Mouse (Mus musculus): Measurements from ENCODE around the gene Bnipl. TPM values are rescaled to one million over a fixed set of nuclear protein-coding genes. Genes with fewer than 3 reads are reported as not detected.
"Not testable (repeated sequence)": the region's sequence is repeated elsewhere in the genome, so short reads cannot be mapped to it uniquely, and the experiment has no call there.

Bnipl gene
- polyA plus RNA-seq, 1 experiment from 2014 or later = 0.29 TPM

DNA sequence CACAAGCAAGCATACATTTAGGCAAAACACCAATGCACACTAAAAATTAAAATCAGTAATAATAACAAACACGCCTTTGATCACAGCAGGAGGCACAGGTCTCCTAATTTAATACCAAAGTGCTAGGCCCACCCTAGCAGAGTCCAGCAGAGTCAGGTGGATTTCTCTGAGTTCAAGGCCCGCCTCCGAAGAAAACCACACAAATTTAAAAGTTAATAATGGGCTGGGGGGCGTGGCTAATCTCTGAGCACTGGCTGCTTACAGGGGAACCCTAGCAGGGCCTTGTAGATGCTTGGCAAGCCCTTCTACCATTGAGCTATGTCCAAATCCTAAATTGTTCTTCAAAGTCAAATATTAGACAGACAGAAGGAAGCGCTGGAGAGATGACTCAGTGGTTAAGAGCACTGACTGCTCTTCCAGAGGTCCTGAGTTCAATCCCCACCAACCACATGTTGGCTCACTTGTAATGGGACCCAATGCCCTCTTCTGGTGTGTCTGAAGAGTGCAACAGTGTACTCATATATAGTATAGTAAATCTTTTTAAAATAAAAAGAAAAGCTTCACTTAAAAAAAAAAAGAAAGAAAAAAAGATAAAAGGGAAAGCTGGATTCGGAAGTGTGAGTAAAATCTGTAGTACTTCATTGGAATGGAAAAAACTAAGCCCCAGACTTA is 32.4 kb downstream of the Bnipl start:
- peaks cover 31% of the 10 kb centered on the region for H3K4me1 ChIP-seq
- WGBS = 79% methylated on average over 6 of the region's 6 CpGs
- peak overlapping the region; percentile 93; the same call in 1 of the 2 replicates for H3K27ac ChIP-seq (replicated peaks)
- H3K36me3 ChIP-seq = peaks cover 49% of the 10 kb centered on the region
- no peaks in the 10 kb centered on the region for H3K9me3 ChIP-seq (replicated peaks)
- peak overlapping the region; percentile 61 for H3K4me3 ChIP-seq (replicated peaks)
- H3K9ac ChIP-seq (replicated peaks) = no peak overlapping the region
- H3K27me3 ChIP-seq (replicated peaks) = no peaks in the 10 kb centered on the region
- H3K4me2 ChIP-seq = peak overlapping the region; percentile 61
- no peak for ATAC-seq (ENCODE audit: low FRiP score)

GRCm38 (mm10) chr3:95217255-95218134 is 33.5 kb downstream of the Bnipl start, which contains the start of gene Gabpb2:
Gabpb2 (minus strand) TSS chr3:95217916.
- Histone ChIP-seq H3K4me3 (replicated peaks) (peak within 1 kb of the TSS; percentile 61), H3K4me2 (peak within 1 kb of the TSS; percentile 61), H3K27me3 (replicated peaks) (no peaks in the 10 kb centered on the region), H3K36me3 (peaks cover 38% of the 10 kb centered on the region), H3K27ac (replicated peaks) (peak within 1 kb of the TSS; percentile 93), H3K4me1 (peaks cover 22% of the 10 kb centered on the region), H3K9me3 (replicated peaks) (no peaks in the 10 kb centered on the region), H3K9ac (replicated peaks) (peak within 1 kb of the TSS; percentile 71)
- peak; percentile 88 for ATAC-seq (ENCODE audit: low FRiP score)
- WGBS = 1% methylated on average over 55 of the region's 56 CpGs

- H3K36me3 ChIP-seq = peaks cover 36% of the 10 kb centered on the region
- WGBS = 23% methylated on average over 4 of the region's 4 CpGs
These were observed 34.2 kb downstream of the Bnipl start for GRCm38 (mm10) chr3:95216655-95217254.

DNA sequence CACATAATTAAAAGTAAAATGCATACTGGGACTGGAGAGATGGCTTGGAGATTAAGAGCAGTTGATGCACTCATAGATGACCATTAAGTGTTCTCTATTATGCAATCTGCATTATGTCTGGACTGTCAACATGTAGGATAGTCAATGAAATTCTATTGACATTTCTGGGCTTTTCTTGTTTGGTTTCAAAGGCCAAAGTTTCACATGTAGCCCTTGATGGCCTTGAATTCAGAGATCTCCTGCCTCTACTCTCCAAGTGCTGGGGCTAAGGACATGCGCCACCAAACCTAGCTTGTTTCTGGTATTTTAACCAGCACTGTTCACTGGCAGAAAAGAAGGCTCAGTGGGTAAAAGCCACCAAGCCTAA is 37.4 kb downstream of the Bnipl start:
- Histone ChIP-seq H3K4me2 (no peak overlapping the region), H3K36me3 (peaks cover 11% of the 10 kb centered on the region), H3K27me3 (replicated peaks) (no peaks in the 10 kb centered on the region), H3K27ac (replicated peaks) (no peak overlapping the region), H3K4me3 (replicated peaks) (no peak overlapping the region), H3K9ac (replicated peaks) (no peak overlapping the region), H3K4me1 (peaks cover 16% of the 10 kb centered on the region), H3K9me3 (replicated peaks) (no peaks in the 10 kb centered on the region)
- no peak for ATAC-seq (ENCODE audit: low FRiP score)
- WGBS = 100% methylated on average over 1 of the region's 1 CpGs

More at GRCm38 (mm10) chr3:95216655-95217254, 34.2 kb downstream of the Bnipl start:
- Histone ChIP-seq H3K27me3 (replicated peaks) (no peaks in the 10 kb centered on the region), H3K4me1 (peaks cover 22% of the 10 kb centered on the region), H3K4me2 (peak overlapping the region; percentile 61), H3K9me3 (replicated peaks) (no peaks in the 10 kb centered on the region), H3K27ac (replicated peaks) (peak overlapping the region; percentile 93), H3K4me3 (replicated peaks) (peak overlapping the region; percentile 61), H3K9ac (replicated peaks) (peak overlapping the region; percentile 71; the same call in 1 of the 2 replicates)
- ATAC-seq (ENCODE audit: low FRiP score) = peak; percentile 23

DNA sequence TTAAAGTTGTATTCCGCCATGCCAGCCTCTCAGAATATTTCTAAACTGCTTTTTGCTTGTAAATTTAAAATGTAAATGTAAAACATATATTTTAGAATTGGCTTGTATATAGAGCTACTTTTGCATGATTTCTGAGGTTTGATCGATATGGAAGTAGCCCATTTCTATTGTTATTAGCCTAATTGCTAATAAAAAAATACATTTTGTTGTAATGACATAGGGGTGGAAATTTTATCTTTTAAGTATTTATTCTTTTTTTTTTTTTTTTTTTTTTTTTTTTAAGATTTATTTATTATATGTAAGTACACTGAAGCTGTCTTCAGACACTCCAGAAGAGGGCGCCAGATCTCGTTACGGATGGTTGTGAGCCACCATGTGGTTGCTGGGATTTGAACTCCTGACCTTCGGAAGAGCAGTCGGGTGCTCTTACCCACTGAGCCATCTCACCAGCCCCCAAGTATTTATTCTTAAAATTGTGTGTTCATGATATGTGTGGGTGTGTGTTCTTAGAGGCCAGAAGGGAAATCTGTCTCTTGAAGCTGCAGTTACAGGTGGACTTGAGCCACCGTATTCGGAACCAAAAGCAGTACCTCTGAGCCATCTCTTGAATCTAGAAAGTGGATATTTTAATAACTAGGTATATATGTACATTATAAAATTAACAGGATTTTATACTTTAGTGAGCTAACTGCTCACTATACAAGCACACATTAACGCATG is 37.9 kb downstream of the Bnipl start:
- H3K4me2 ChIP-seq; H3K9me3 ChIP-seq (replicated peaks); H3K4me3 ChIP-seq (replicated peaks); H3K27ac ChIP-seq (replicated peaks); H3K27me3 ChIP-seq (replicated peaks); ATAC-seq (ENCODE audit: low FRiP score); H3K9ac ChIP-seq (replicated peaks): not testable (repeated sequence)
- Histone ChIP-seq H3K4me1 (peaks cover 11% of the 10 kb centered on the region), H3K36me3 (peaks cover 10% of the 10 kb centered on the region)
- 97% methylated on average over 9 of the region's 10 CpGs for WGBS

GRCm38 (mm10) chr3:95210585-95210984 is 40.4 kb downstream of the Bnipl start:
- no peak for ATAC-seq (ENCODE audit: low FRiP score)
- Histone ChIP-seq H3K4me3 (replicated peaks) (no peak overlapping the region), H3K9me3 (replicated peaks) (no peaks in the 10 kb centered on the region), H3K4me2 (no peak overlapping the region), H3K27ac (replicated peaks) (no peak overlapping the region), H3K36me3 (peaks cover 17% of the 10 kb centered on the region), H3K9ac (replicated peaks) (no peak overlapping the region), H3K27me3 (replicated peaks) (no peaks in the 10 kb centered on the region), H3K4me1 (no peaks in the 10 kb centered on the region)
- 48% methylated on average over 2 of the region's 2 CpGs for WGBS

GRCm38 (mm10) chr3:95208286-95208685 is 42.7 kb downstream of the Bnipl start:
- no peaks in the 10 kb centered on the region for H3K4me1 ChIP-seq
- H3K9ac ChIP-seq (replicated peaks) = no peak overlapping the region
- ATAC-seq (ENCODE audit: low FRiP score) = no peak
- 86% methylated on average over 4 of the region's 4 CpGs for WGBS
- no peak overlapping the region for H3K4me3 ChIP-seq (replicated peaks)
- no peak overlapping the region for H3K27ac ChIP-seq (replicated peaks)
- H3K27me3 ChIP-seq (replicated peaks) = no peaks in the 10 kb centered on the region
- no peak overlapping the region for H3K4me2 ChIP-seq
- H3K9me3 ChIP-seq (replicated peaks) = no peaks in the 10 kb centered on the region
- peaks cover 26% of the 10 kb centered on the region for H3K36me3 ChIP-seq

- H3K4me2 ChIP-seq = no peak overlapping the region
- no peak overlapping the region for H3K27ac ChIP-seq (replicated peaks)
- no peaks in the 10 kb centered on the region for H3K27me3 ChIP-seq (replicated peaks)
- H3K9ac ChIP-seq (replicated peaks) = no peak overlapping the region
- H3K36me3 ChIP-seq = peaks cover 61% of the 10 kb centered on the region
- ATAC-seq (ENCODE audit: low FRiP score) = no peak
- no peak overlapping the region for H3K4me3 ChIP-seq (replicated peaks)
- no peaks in the 10 kb centered on the region for H3K9me3 ChIP-seq (replicated peaks)
- 92% methylated on average over 6 of the region's 6 CpGs for WGBS
- H3K4me1 ChIP-seq = no peaks in the 10 kb centered on the region
These were observed 47.1 kb downstream of the Bnipl start for GRCm38 (mm10) chr3:95203880-95204279.

- peaks cover 79% of the 10 kb centered on the region for H3K36me3 ChIP-seq
- no peak for ATAC-seq (ENCODE audit: low FRiP score)
- H3K4me2 ChIP-seq = no peak overlapping the region
- H3K9me3 ChIP-seq (replicated peaks) = no peaks in the 10 kb centered on the region
- no peak overlapping the region for H3K4me3 ChIP-seq (replicated peaks)
- no peak overlapping the region for H3K27ac ChIP-seq (replicated peaks)
- H3K9ac ChIP-seq (replicated peaks) = no peak overlapping the region
- WGBS = 79% methylated on average over 2 of the region's 2 CpGs
- H3K4me1 ChIP-seq = no peaks in the 10 kb centered on the region
- H3K27me3 ChIP-seq (replicated peaks) = no peaks in the 10 kb centered on the region
These were observed 50.4 kb downstream of the Bnipl start for GRCm38 (mm10) chr3:95200562-95200961.

- no peak overlapping the region for H3K4me3 ChIP-seq (replicated peaks)
- no peaks in the 10 kb centered on the region for H3K27me3 ChIP-seq (replicated peaks)
- peaks cover 81% of the 10 kb centered on the region for H3K36me3 ChIP-seq
- H3K4me1 ChIP-seq = no peaks in the 10 kb centered on the region
- H3K27ac ChIP-seq (replicated peaks) = no peak overlapping the region
- H3K9me3 ChIP-seq (replicated peaks) = no peaks in the 10 kb centered on the region
- 84% methylated on average over 7 of the region's 7 CpGs for WGBS
- ATAC-seq (ENCODE audit: low FRiP score) = no peak
- no peak overlapping the region for H3K9ac ChIP-seq (replicated peaks)
- H3K4me2 ChIP-seq = no peak overlapping the region
These were observed 50.9 kb downstream of the Bnipl start for GRCm38 (mm10) chr3:95200132-95200531.

DNA sequence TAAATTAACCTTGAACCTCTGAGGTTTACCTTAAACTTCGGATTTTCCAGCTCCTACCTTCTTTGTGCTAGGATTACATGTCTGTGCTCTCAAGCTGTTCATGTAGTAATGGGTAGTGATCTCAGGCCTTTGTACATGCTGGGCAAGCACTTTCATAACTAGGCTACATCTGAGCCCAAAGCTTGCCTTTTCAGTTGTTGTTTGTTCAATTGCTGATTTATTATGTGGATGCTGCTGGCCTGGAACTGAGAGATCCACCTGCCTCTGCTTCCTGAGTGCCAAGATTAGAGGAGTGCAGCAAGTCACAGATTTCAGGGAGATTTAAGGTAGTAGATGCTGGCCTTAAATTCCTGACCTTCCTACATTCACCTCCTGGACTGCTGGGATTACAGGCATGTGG is 51.9 kb downstream of the Bnipl start:
- Histone ChIP-seq H3K4me3 (replicated peaks) (no peak overlapping the region), H3K9ac (replicated peaks) (no peak overlapping the region), H3K4me2 (no peak overlapping the region), H3K27me3 (replicated peaks) (no peaks in the 10 kb centered on the region), H3K4me1 (no peaks in the 10 kb centered on the region), H3K27ac (replicated peaks) (no peak overlapping the region), H3K9me3 (replicated peaks) (no peaks in the 10 kb centered on the region), H3K36me3 (peaks cover 77% of the 10 kb centered on the region)
- WGBS = 85% methylated on average over 1 of the region's 1 CpGs
- ATAC-seq (ENCODE audit: low FRiP score) = no peak
